Mouse (Mus musculus) liver, embryonic 18 days (tissue): ENCODE measurements around the gene Gm5141. TPM values are rescaled to one million over a fixed set of nuclear protein-coding genes. Genes with fewer than 3 reads are reported as not detected.

Experiments
- polyA plus RNA-seq: library from polyadenylated mRNA; depleted of rRNA; stranded (reverse); fragments of >200 nt; gene quantifications from 2 replicates; pipeline ENCODE4 v1.2.3, GENCODE M21; 2012; rRNA removed

Gm5141 gene
- polyA plus RNA-seq = 0.34 and 0.36 TPM in 2 replicates

DNA sequence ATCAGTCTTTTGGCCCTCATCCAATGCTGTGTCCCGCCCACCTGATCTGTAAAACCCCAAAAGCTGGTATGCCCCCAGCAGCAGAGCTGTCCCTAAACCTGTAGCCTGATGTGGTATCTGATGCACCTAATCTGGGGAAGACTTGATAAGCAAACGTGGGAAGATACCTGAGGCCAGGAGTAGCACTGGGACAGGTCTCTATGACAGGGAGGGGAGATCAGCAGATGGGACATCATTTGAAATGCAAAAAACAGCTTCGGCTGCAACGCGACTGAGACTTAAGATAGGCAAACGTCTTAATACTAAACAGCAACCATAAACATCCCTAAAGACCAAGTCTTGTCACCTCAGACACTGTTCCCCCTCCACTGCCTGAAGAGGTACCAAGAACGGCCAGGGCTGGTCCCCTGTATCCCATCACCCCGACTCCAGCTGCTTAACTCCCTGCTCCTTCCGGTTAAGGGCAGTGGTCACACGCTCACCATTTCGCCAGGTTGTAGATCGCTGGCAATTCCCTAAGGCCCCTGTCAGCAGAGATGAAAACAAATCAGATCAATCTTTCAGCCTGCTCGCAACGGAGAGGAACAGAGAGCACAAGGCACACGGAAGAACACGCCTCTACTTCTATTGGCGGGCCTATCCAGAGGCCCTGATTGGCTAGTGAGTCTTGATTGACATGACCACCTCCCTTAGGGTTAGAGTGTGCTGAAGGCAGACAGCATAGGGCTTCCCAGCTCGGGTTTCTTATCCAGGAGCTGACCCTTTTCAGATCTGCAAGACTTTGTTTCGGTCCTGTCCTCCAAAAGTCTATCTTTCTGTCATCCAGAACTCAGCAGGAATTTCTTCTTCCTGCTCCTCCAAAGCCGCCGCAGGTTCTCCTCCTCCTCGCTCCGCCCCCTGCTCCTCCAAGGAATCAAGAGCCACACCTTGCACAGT is at the start of gene Gm5141:
Gm5141 (minus strand) TSS at position 610 of the 936 bp plus-strand sequence.

GRCm38 (mm10) chr13:62760432-62761415 is 24.9 kb downstream of the Gm5141 start, which contains the start of gene Platr25:
Platr25 (minus strand) TSS chr13:62760709.

Other genes starting within 250 kb of the Gm5141 start
- 0.04 TPM in 1 of 2 replicates, not detected in the other for gene Zfp935, start 227.3 kb downstream of the Gm5141 start, polyA plus RNA-seq
- gene Zfp934, start 214.6 kb downstream of the Gm5141 start, polyA plus RNA-seq = 2.7 and 3.6 TPM in 2 replicates
- 0.56 and 0.60 TPM in 2 replicates for gene 6720489N17Rik, start 161.6 kb downstream of the Gm5141 start, polyA plus RNA-seq
- 1.7 and 2.0 TPM in 2 replicates for gene Platr25, start 25.1 kb downstream of the Gm5141 start, polyA plus RNA-seq
- 0.48 and 0.65 TPM in 2 replicates for gene Fbp2, start 72.6 kb upstream of the Gm5141 start, polyA plus RNA-seq
- 749 and 869 TPM in 2 replicates for gene Fbp1, start 102.5 kb upstream of the Gm5141 start, polyA plus RNA-seq
- gene 2010111I01Rik, start 179.1 kb upstream of the Gm5141 start, polyA plus RNA-seq = 19.3 and 22.5 TPM in 2 replicates